Mouse (Mus musculus): ENCODE measurements around the gene Ints7. TPM values are rescaled to one million over a fixed set of nuclear protein-coding genes. Genes with fewer than 3 reads are reported as not detected.

The Ints7 gene
- polyA plus RNA-seq (2015; fragmentation: Nextera tagmentation; extraction: Ambion mirVana) = 19.4 and 20.2 TPM in 2 replicates

DNA sequence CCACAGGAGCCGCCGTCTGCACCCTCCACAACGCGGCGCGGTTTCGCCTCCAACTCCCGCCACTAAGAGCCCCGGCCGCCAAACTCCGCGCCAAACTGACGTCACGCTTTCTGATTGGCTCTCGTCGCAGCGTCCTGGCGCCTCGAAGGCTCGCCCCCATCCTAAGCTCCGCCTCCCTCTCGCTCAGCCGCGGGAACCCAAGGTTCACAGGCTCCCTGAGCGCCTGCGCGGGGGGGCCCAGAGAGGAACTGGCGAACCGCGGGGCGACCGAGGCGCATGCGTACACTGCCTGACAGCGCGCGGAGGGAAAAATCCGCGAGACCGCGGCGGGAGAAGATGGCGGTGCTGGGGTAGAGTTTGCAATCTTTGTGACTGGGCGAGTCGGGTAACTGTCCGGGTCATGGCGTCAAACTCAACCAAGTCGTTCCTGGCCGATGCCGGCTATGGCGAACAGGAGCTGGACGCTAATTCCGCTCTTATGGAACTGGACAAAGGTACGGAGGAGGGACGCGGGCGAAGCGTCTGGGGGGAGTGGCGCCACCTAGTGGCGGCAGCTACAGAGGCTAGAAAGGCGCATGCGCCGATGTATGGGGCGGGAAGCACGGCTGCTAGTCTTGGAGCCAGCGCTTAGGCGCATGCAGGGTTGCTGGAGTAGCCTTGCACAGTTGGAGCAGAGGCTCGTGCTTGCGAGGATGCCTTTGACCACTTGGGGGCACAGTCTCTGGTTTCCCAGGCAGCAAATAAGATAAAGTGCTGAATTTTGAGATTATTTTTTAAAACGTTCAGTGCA is at the start of gene Ints7, which contains the start of gene Dtl:
Gene Ints7 (plus strand): TSS at position 179 of the 790 bp plus-strand sequence.
Gene Dtl (minus strand): TSS at position 87 of the 790 bp plus-strand sequence.

Other genes starting within 250 kb of the Ints7 start
- gene Tmem206, start 249.7 kb upstream of the Ints7 start, polyA plus RNA-seq (2015; fragmentation: Nextera tagmentation; extraction: Ambion mirVana) = 19.4 and 22.4 TPM in 2 replicates
- gene Ppp2r5a, start 172.4 kb upstream of the Ints7 start, polyA plus RNA-seq (2015; fragmentation: Nextera tagmentation; extraction: Ambion mirVana) = 13.9 and 18.5 TPM in 2 replicates
- 2.4 and 2.8 TPM in 2 replicates for gene Dtl, start 92 bp upstream of the Ints7 start, polyA plus RNA-seq (2015; fragmentation: Nextera tagmentation; extraction: Ambion mirVana)
- 49.0 and 54.5 TPM in 2 replicates for gene Lpgat1, start 142.2 kb downstream of the Ints7 start, polyA plus RNA-seq (2015; fragmentation: Nextera tagmentation; extraction: Ambion mirVana)
- gene Nek2, start 245.8 kb downstream of the Ints7 start, polyA plus RNA-seq (2015; fragmentation: Nextera tagmentation; extraction: Ambion mirVana) = 2.7 and 2.9 TPM in 2 replicates